Mouse (Mus musculus): Measurements from ENCODE around the gene Rpusd2. TPM values are rescaled to one million over a fixed set of nuclear protein-coding genes. Genes with fewer than 3 reads are reported as not detected.

The Rpusd2 gene
- polyA plus RNA-seq (2014; fragmentation: Illumina TruSeq; extraction: RNeasy Lipid Tissue Mini Kit (QIAGEN cat#74804)) = 4.7 TPM

GRCm38 (mm10) chr2:119034656-119035396 is at the start of gene Rpusd2:
Gene Rpusd2, plus strand, starts transcription at chr2:119034790.

GRCm38 (mm10) chr2:119028941-119029551 is 5.5 kb upstream of the Rpusd2 start, which contains the start of gene Ccdc32:
Gene Ccdc32, minus strand, starts transcription at chr2:119029393.

GRCm38 (mm10) chr2:119046649-119047611 is 12.3 kb downstream of the Rpusd2 start, which contains the start of gene Knl1:
Gene Knl1, plus strand, starts transcription at chr2:119047119.

Other genes with a start within 250 kb of the Rpusd2 start
- 21.7 TPM for gene Knstrn, start 220.8 kb upstream of the Rpusd2 start, polyA plus RNA-seq (2014; fragmentation: Illumina TruSeq; extraction: RNeasy Lipid Tissue Mini Kit (QIAGEN cat#74804))
- gene Ivd, start 172.8 kb upstream of the Rpusd2 start, polyA plus RNA-seq (2014; fragmentation: Illumina TruSeq; extraction: RNeasy Lipid Tissue Mini Kit (QIAGEN cat#74804)) = 20.1 TPM
- gene Bahd1, start 134.4 kb upstream of the Rpusd2 start, polyA plus RNA-seq (2014; fragmentation: Illumina TruSeq; extraction: RNeasy Lipid Tissue Mini Kit (QIAGEN cat#74804)) = 5.0 TPM
- gene Chst14, start 108.3 kb upstream of the Rpusd2 start, polyA plus RNA-seq (2014; fragmentation: Illumina TruSeq; extraction: RNeasy Lipid Tissue Mini Kit (QIAGEN cat#74804)) = 5.5 TPM
- 11.1 TPM for gene Ccdc32, start 5.4 kb upstream of the Rpusd2 start, polyA plus RNA-seq (2014; fragmentation: Illumina TruSeq; extraction: RNeasy Lipid Tissue Mini Kit (QIAGEN cat#74804))
- gene Knl1, start 12.3 kb downstream of the Rpusd2 start, polyA plus RNA-seq (2014; fragmentation: Illumina TruSeq; extraction: RNeasy Lipid Tissue Mini Kit (QIAGEN cat#74804)) = 29.7 TPM
- gene Rad51, start 78.0 kb downstream of the Rpusd2 start, polyA plus RNA-seq (2014; fragmentation: Illumina TruSeq; extraction: RNeasy Lipid Tissue Mini Kit (QIAGEN cat#74804)) = 13.3 TPM
- gene Rmdn3, start 122.2 kb downstream of the Rpusd2 start, polyA plus RNA-seq (2014; fragmentation: Illumina TruSeq; extraction: RNeasy Lipid Tissue Mini Kit (QIAGEN cat#74804)) = 18.4 TPM
- gene Gchfr, start 133.0 kb downstream of the Rpusd2 start, polyA plus RNA-seq (2014; fragmentation: Illumina TruSeq; extraction: RNeasy Lipid Tissue Mini Kit (QIAGEN cat#74804)) = not detected
- not detected for gene Gm14137, start 139.7 kb downstream of the Rpusd2 start, polyA plus RNA-seq (2014; fragmentation: Illumina TruSeq; extraction: RNeasy Lipid Tissue Mini Kit (QIAGEN cat#74804))
- gene Zfyve19, start 173.8 kb downstream of the Rpusd2 start, polyA plus RNA-seq (2014; fragmentation: Illumina TruSeq; extraction: RNeasy Lipid Tissue Mini Kit (QIAGEN cat#74804)) = 2.7 TPM
- gene Dnajc17, start 174.0 kb downstream of the Rpusd2 start, polyA plus RNA-seq (2014; fragmentation: Illumina TruSeq; extraction: RNeasy Lipid Tissue Mini Kit (QIAGEN cat#74804)) = 1.8 TPM
- not detected for gene Ppp1r14d, start 195.1 kb downstream of the Rpusd2 start, polyA plus RNA-seq (2014; fragmentation: Illumina TruSeq; extraction: RNeasy Lipid Tissue Mini Kit (QIAGEN cat#74804))
- 1.3 TPM for gene Spint1, start 202.6 kb downstream of the Rpusd2 start, polyA plus RNA-seq (2014; fragmentation: Illumina TruSeq; extraction: RNeasy Lipid Tissue Mini Kit (QIAGEN cat#74804))
- gene Rhov, start 236.5 kb downstream of the Rpusd2 start, polyA plus RNA-seq (2014; fragmentation: Illumina TruSeq; extraction: RNeasy Lipid Tissue Mini Kit (QIAGEN cat#74804)) = not detected

All from ovary, adult 10 weeks (tissue).